Mouse (Mus musculus) stomach, embryonic 15.5 days (tissue): Measurements from ENCODE around the gene Rassf1. TPM values are rescaled to one million over a fixed set of nuclear protein-coding genes. Genes with fewer than 3 reads are reported as not detected.
"Not testable (repeated sequence)": the region's sequence is repeated elsewhere in the genome, so short reads cannot be mapped to it uniquely, and the experiment has no call there.

ENCODE experiments used
- ATAC-seq: fragments of 200-750 bp; cut with Nextera tagmentation; 2 replicates; pipeline ENCODE4 v1.8.0; 2017; ENCODE audit warnings: low read depth, moderate number of reproducible peaks, moderate TSS enrichment; ENCODE audit not compliant: insufficient read depth, low FRiP score
- H3K27ac ChIP-seq: fragments of 300-500 bp; sonication (generic); 2 replicates; pipeline ENCODE4 v1.5.1; 2015; ENCODE audit warnings: mild to moderate bottlenecking, inconsistent platforms
- H3K27me3 ChIP-seq: fragments of 300-500 bp; sonication (generic); replicated peaks from 2 replicates; pipeline ENCODE4 v1.6.1; 2015; ENCODE audit warnings: inconsistent platforms
- H3K36me3 ChIP-seq: fragments of 300-500 bp; sonication (generic); 2 replicates; pipeline ENCODE4 v1.6.1; 2015; ENCODE audit warnings: inconsistent platforms
- H3K4me1 ChIP-seq: fragments of 300-500 bp; sonication (generic); 2 replicates; pipeline ENCODE4 v1.6.1; 2015; ENCODE audit warnings: inconsistent platforms
- H3K4me2 ChIP-seq: fragments of 300-500 bp; sonication (generic); 2 replicates; pipeline ENCODE4 v1.6.1; 2015; ENCODE audit warnings: mild to moderate bottlenecking, inconsistent platforms
- H3K4me3 ChIP-seq: fragments of 300-500 bp; sonication (generic); replicated peaks from 2 replicates; pipeline ENCODE4 v1.5.1; 2015; ENCODE audit warnings: inconsistent platforms
- H3K9ac ChIP-seq: fragments of 300-500 bp; sonication (generic); 2 replicates; pipeline ENCODE4 v1.6.1; 2015; ENCODE audit warnings: inconsistent platforms
- H3K9me3 ChIP-seq: fragments of 300-500 bp; sonication (generic); 2 replicates; pipeline ENCODE4 v1.6.1; 2016; ENCODE audit warnings: inconsistent platforms
- WGBS: fragments of 180-500 bp; shearing (Covaris S2); methylation state at CpG from one replicate; pipeline ENCODE4 v1.1.7; 2015; 5-methylcytosine and 5-hydroxymethylcytosine counted together
- polyA plus RNA-seq: library from polyadenylated mRNA; unstranded; fragments of >200 nt; fragmentation: Nextera tagmentation; extraction: Ambion mirVana; gene quantifications from 2 replicates; pipeline ENCODE4 v1.2.1, GENCODE M21; 2015

Rassf1 gene
- polyA plus RNA-seq, 1 experiment from 2014 or later: 58.0 TPM

- not testable (repeated sequence) for H3K9me3 ChIP-seq, H3K27me3 ChIP-seq, H3K9ac ChIP-seq, H3K4me3 ChIP-seq, ATAC-seq
- Histone ChIP-seq H3K4me2 (peak overlapping the region; percentile 21), H3K27ac (peak overlapping the region; percentile 91), H3K4me1 (peaks cover 46% of the 10 kb centered on the region), H3K36me3 (peaks cover 25% of the 10 kb centered on the region)
- 51% methylated on average over 5 of the region's 5 CpGs for WGBS
Measured at GRCm38 (mm10) chr9:107565556-107565955, 14.2 kb downstream of the Rassf1 start.

GRCm38 (mm10) chr9:107566041-107566709, 14.8 kb downstream of the Rassf1 start:
- 49% methylated on average over 15 of the region's 15 CpGs for WGBS
- Histone ChIP-seq H3K4me3 (no peak overlapping the region), H3K27me3 (no peaks in the 10 kb centered on the region), H3K4me1 (peaks cover 52% of the 10 kb centered on the region), H3K9ac (no peak overlapping the region), H3K27ac (peak overlapping the region; percentile 91), H3K4me2 (peak overlapping the region; percentile 9; the same call in 1 of the 2 replicates), H3K9me3 (no peaks in the 10 kb centered on the region), H3K36me3 (peaks cover 19% of the 10 kb centered on the region)
- no peak for ATAC-seq

GRCm38 (mm10) chr9:107566855-107567254, 15.5 kb downstream of the Rassf1 start:
- no peak overlapping the region for H3K9ac ChIP-seq
- H3K36me3 ChIP-seq: peaks cover 17% of the 10 kb centered on the region
- H3K4me3 ChIP-seq: no peak overlapping the region
- 50% methylated on average over 3 of the region's 3 CpGs for WGBS
- H3K9me3 ChIP-seq: no peaks in the 10 kb centered on the region
- peak overlapping the region; percentile 91 for H3K27ac ChIP-seq
- H3K4me2 ChIP-seq: peak overlapping the region; percentile 74
- no peak for ATAC-seq
- no peaks in the 10 kb centered on the region for H3K27me3 ChIP-seq
- peaks cover 57% of the 10 kb centered on the region for H3K4me1 ChIP-seq

- ATAC-seq: no peak
- peaks cover 61% of the 10 kb centered on the region for H3K4me1 ChIP-seq
- WGBS: 14% methylated on average over 18 of the region's 18 CpGs
Measured at GRCm38 (mm10) chr9:107567702-107568319, 16.5 kb downstream of the Rassf1 start, which contains the start of gene Hyal2. TSS of gene Hyal2 (plus strand) at chr9:107567945.

GRCm38 (mm10) chr9:107568331-107569261, 17.2 kb downstream of the Rassf1 start:
- Histone ChIP-seq H3K9me3 (no peaks in the 10 kb centered on the region), H3K4me1 (peaks cover 57% of the 10 kb centered on the region), H3K27ac (peak overlapping the region; percentile 91), H3K27me3 (no peaks in the 10 kb centered on the region), H3K36me3 (peaks cover 25% of the 10 kb centered on the region), H3K4me2 (peak overlapping the region; percentile 74), H3K4me3 (peak overlapping the region; percentile 85), H3K9ac (peak overlapping the region; percentile 78)
- peak; percentile 79 for ATAC-seq
- WGBS: under 1% methylated on average over 41 of the region's 41 CpGs

More at GRCm38 (mm10) chr9:107567702-107568319, 16.5 kb downstream of the Rassf1 start, which contains the start of gene Hyal2:
- peak within 1 kb of the TSS; percentile 91 for H3K27ac ChIP-seq
- H3K4me3 ChIP-seq: peak within 1 kb of the TSS; percentile 85
- H3K9me3 ChIP-seq: no peaks in the 10 kb centered on the region
- H3K36me3 ChIP-seq: peaks cover 20% of the 10 kb centered on the region
- H3K9ac ChIP-seq: peak within 1 kb of the TSS; percentile 78
- H3K27me3 ChIP-seq: no peaks in the 10 kb centered on the region
- peak within 1 kb of the TSS; percentile 74 for H3K4me2 ChIP-seq

- ATAC-seq: peak; percentile 2; the same call in 1 of the 2 replicates
- peak overlapping the region; percentile 91 for H3K27ac ChIP-seq
- H3K4me1 ChIP-seq: peaks cover 51% of the 10 kb centered on the region
- peak overlapping the region; percentile 74 for H3K4me2 ChIP-seq
- peak overlapping the region; percentile 78 for H3K9ac ChIP-seq
- H3K27me3 ChIP-seq: no peaks in the 10 kb centered on the region
- peak overlapping the region; percentile 85 for H3K4me3 ChIP-seq
- no peaks in the 10 kb centered on the region for H3K9me3 ChIP-seq
- under 1% methylated on average over 23 of the region's 23 CpGs for WGBS
- peaks cover 28% of the 10 kb centered on the region for H3K36me3 ChIP-seq
Measured at GRCm38 (mm10) chr9:107569270-107569669, 17.9 kb downstream of the Rassf1 start.

GRCm38 (mm10) chr9:107570016-107570415, 18.7 kb downstream of the Rassf1 start:
- peak overlapping the region; percentile 78 for H3K9ac ChIP-seq
- peak overlapping the region; percentile 91 for H3K27ac ChIP-seq
- no peaks in the 10 kb centered on the region for H3K9me3 ChIP-seq
- peaks cover 26% of the 10 kb centered on the region for H3K36me3 ChIP-seq
- WGBS: 36% methylated on average over 13 of the region's 13 CpGs
- no peaks in the 10 kb centered on the region for H3K27me3 ChIP-seq
- peaks cover 49% of the 10 kb centered on the region for H3K4me1 ChIP-seq
- H3K4me2 ChIP-seq: peak overlapping the region; percentile 74
- no peak for ATAC-seq
- H3K4me3 ChIP-seq: peak overlapping the region; percentile 85

- no peaks in the 10 kb centered on the region for H3K27me3 ChIP-seq
- peak overlapping the region; percentile 78; the same call in 1 of the 2 replicates for H3K9ac ChIP-seq
- peak overlapping the region; percentile 85 for H3K4me3 ChIP-seq
- peak overlapping the region; percentile 33 for H3K27ac ChIP-seq
- peaks cover 22% of the 10 kb centered on the region for H3K36me3 ChIP-seq
- no peaks in the 10 kb centered on the region for H3K9me3 ChIP-seq
- 0 out of 2 replicates have a peak, but pooled peaks have one; percentile 5 for ATAC-seq
- H3K4me1 ChIP-seq: peaks cover 52% of the 10 kb centered on the region
- peak overlapping the region; percentile 74 for H3K4me2 ChIP-seq
- 69% methylated on average over 21 of the region's 21 CpGs for WGBS
Measured at GRCm38 (mm10) chr9:107570845-107571244, 19.5 kb downstream of the Rassf1 start.

GRCm38 (mm10) chr9:107571534-107572326, 20.4 kb downstream of the Rassf1 start:
- Histone ChIP-seq H3K36me3 (peaks cover 22% of the 10 kb centered on the region), H3K27ac (peak overlapping the region; percentile 33), H3K9me3 (no peaks in the 10 kb centered on the region), H3K4me1 (peaks cover 54% of the 10 kb centered on the region), H3K4me2 (peak overlapping the region; percentile 74), H3K9ac (no peak overlapping the region), H3K4me3 (peak overlapping the region; percentile 85; the same call in 1 of the 2 replicates), H3K27me3 (no peaks in the 10 kb centered on the region)
- WGBS: 85% methylated on average over 22 of the region's 22 CpGs
- no peak for ATAC-seq

GRCm38 (mm10) chr9:107572327-107572662, 20.9 kb downstream of the Rassf1 start:
- no peak for ATAC-seq
- Histone ChIP-seq H3K36me3 (peaks cover 22% of the 10 kb centered on the region), H3K9me3 (no peaks in the 10 kb centered on the region), H3K27ac (no peak overlapping the region), H3K9ac (no peak overlapping the region), H3K27me3 (no peaks in the 10 kb centered on the region), H3K4me1 (peaks cover 54% of the 10 kb centered on the region), H3K4me2 (no peak overlapping the region), H3K4me3 (no peak overlapping the region)
- 92% methylated on average over 2 of the region's 2 CpGs for WGBS

- H3K27me3 ChIP-seq, H3K9me3 ChIP-seq, H3K9ac ChIP-seq, H3K4me2 ChIP-seq, H3K27ac ChIP-seq, H3K4me3 ChIP-seq, ATAC-seq: not testable (repeated sequence)
- 81% methylated on average over 6 of the region's 6 CpGs for whole genome bisulfite sequencing
- Histone ChIP-seq H3K36me3 (peaks cover 22% of the 10 kb centered on the region), H3K4me1 (peaks cover 47% of the 10 kb centered on the region)
Measured at GRCm38 (mm10) chr9:107573774-107574173, 22.4 kb downstream of the Rassf1 start.
